Mouse (Mus musculus) CH12.LX (cell line): ENCODE measurements around the gene Mkln1.

Experiments used
- CTCF ChIP-seq, 2 experiments: IDR thresholded peaks in 1 of 2; conservative IDR thresholded peaks in 1 of 2; 2 replicates each; pipeline ENCODE4 v1.5.1; 2011 to 2012; ENCODE audit warnings: low read depth in 2 of 2, low read length in 2 of 2, improper control_type of control experiment in 1 of 2, inconsistent platforms in 1 of 2, mild to moderate bottlenecking in 1 of 2, moderate library complexity in 1 of 2
- E2F4 ChIP-seq: IDR thresholded peaks from 2 replicates; pipeline ENCODE4 v1.6.1; 2011; ENCODE audit warnings: low read depth, low read length, improper control_type of control experiment; ENCODE audit not compliant: insufficient replicate concordance
- ELF1 ChIP-seq: IDR thresholded peaks from 2 replicates; pipeline ENCODE4 v1.6.1; 2014; ENCODE audit warnings: low read depth, mild to moderate bottlenecking, inconsistent platforms, low read length, improper control_type of control experiment
- HCFC1 ChIP-seq: IDR thresholded peaks from 2 replicates; pipeline ENCODE4 v1.6.1; 2012; ENCODE audit warnings: low read depth, mild to moderate bottlenecking, inconsistent platforms, low read length, improper control_type of control experiment
- KAT2A ChIP-seq: IDR thresholded peaks from 2 replicates; pipeline ENCODE4 v1.6.1; 2012; ENCODE audit warnings: low read length, improper control_type of control experiment, inconsistent platforms; ENCODE audit not compliant: insufficient replicate concordance
- MAFK ChIP-seq: IDR thresholded peaks from 2 replicates; pipeline ENCODE4 v1.6.1; 2011; ENCODE audit warnings: low read length, improper control_type of control experiment; ENCODE audit not compliant: insufficient replicate concordance
- NRF1 ChIP-seq: IDR thresholded peaks from 2 replicates; pipeline ENCODE4 v1.6.1; 2014; ENCODE audit warnings: low read depth, mild to moderate bottlenecking, inconsistent platforms, low read length, improper control_type of control experiment, moderate library complexity
- POLR2A ChIP-seq: IDR thresholded peaks from 2 replicates; pipeline ENCODE4 v1.6.1; 2011; ENCODE audit warnings: low read depth, mild to moderate bottlenecking, improper control_type of control experiment, low read length
- POLR2AphosphoS2 ChIP-seq: IDR thresholded peaks from 2 replicates; pipeline ENCODE4 v1.6.1; 2011; ENCODE audit warnings: low read depth, low read length, improper control_type of control experiment
- USF1 ChIP-seq: IDR thresholded peaks from 2 replicates; pipeline ENCODE4 v1.6.1; 2014; ENCODE audit warnings: low read depth, mild to moderate bottlenecking, inconsistent platforms, low read length, improper control_type of control experiment
- USF2 ChIP-seq: conservative IDR thresholded peaks from 2 replicates; pipeline ENCODE4 v1.6.1; 2011; ENCODE audit warnings: low read depth, low read length, improper control_type of control experiment
- ZKSCAN1 ChIP-seq: IDR thresholded peaks from 2 replicates; pipeline ENCODE4 v1.6.1; 2012; ENCODE audit warnings: low read depth, inconsistent platforms, low read length, improper control_type of control experiment, borderline replicate concordance

DNA sequence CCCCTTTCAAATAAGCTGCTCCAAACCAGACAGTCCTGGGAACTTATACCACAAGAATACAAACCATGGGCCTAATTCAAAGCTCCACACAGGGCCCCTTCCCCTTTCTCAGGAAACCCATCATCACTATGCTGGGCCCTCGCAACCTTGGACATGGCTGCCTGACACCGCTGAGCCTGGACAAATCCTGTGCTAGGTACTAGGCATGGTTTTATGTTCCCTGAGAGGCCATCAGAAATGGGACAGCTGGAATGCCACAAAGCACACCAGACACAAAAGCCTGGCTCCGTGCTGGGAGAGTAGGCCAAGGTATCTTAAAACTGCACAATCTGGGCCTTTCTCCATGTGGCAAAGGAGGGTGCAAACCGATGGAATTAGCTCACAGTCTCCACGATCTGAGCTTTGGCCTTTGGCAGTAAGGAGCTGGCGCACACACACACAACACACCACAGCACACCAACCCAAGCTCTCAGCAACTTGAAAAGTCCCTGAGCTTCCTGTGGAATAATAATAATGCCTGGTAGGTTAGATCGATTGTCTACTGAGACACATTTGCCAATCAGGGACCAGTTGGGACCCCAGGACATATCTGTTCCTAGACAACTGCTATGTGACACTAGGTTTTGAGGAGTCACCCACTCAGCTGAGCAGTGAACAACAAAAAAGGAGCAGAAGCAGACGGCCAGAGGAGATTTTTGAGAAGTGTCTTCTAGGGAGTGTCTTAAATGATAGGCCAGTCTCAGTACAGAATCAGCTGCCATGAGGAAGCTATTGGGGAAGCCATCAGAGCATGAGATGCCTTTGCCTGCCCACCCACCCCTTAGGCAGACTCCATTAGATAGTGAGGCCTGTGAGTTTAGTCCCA lies 123.2 kb downstream of the Mkln1 start:
- TF ChIP-seq E2F4 = no peak
- TF ChIP-seq POLR2A = no peak
- TF ChIP-seq MAFK = no peak
- TF ChIP-seq USF1 = no peak
- no peak for TF ChIP-seq CTCF (conservative IDR thresholded peaks at IDR 0.05 in 1 of 2, IDR thresholded peaks at IDR 0.05 in 1 of 2; ENCODE audit: low read depth in 2 of 2, low read length in 2 of 2)
- TF ChIP-seq NRF1 = no peak
- TF ChIP-seq ELF1 = no peak
- no peak for TF ChIP-seq ZKSCAN1
- no peak for TF ChIP-seq KAT2A
- TF ChIP-seq USF2 = no peak
- TF ChIP-seq HCFC1 = no peak
- TF ChIP-seq POLR2AphosphoS2 = no peak
